Mouse (Mus musculus) liver, adult 2 months (tissue): ENCODE results near the gene 1500011B03Rik.

Experiments
- CTCF ChIP-seq: fragments of 200-500 bp; IDR thresholded peaks from 2 replicates; pipeline ENCODE4 v1.5.1; 2011; ENCODE audit warnings: low read depth, low read length, control low read depth
- POLR2A ChIP-seq: fragments of 200-500 bp; IDR thresholded peaks from 2 replicates; pipeline ENCODE4 v1.6.1; 2011; ENCODE audit warnings: low read length, control low read depth; ENCODE audit not compliant: insufficient read depth; ENCODE audit errors: extremely low read depth

DNA sequence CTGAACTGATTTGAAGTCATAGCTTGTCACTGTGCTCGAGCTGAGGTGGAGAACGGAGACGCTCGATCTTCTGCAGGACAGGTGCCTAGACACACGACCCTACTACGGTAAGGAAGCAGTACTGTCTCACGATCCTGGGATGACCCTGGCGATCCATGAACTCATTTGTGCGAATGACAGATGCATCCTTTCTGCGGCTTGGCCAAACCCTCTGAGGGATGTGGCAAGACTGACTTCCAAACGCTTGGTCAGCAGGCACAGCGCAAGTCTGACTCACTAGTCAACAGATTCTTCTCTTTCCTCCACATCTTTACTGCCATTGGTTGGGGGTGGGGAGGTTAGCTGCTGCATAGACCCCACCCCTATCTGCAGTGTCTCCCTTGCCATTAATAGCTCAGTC, 4.2 kb upstream of the 1500011B03Rik start:
- no peak for TF ChIP-seq CTCF
- no peak for TF ChIP-seq POLR2A
